Mouse (Mus musculus) layer of hippocampus, postnatal 14 days (tissue): ENCODE measurements around the gene Rbm39. TPM values are rescaled to one million over a fixed set of nuclear protein-coding genes. Genes with fewer than 3 reads are reported as not detected.
A peak's percentile ranks its signal among the peaks of the same experiment; 100 is the strongest.
"Not testable (repeated sequence)": the region's sequence is repeated elsewhere in the genome, so short reads cannot be mapped to it uniquely, and the experiment has no call there.

Source experiments
- DNase-seq, 2 experiments: peaks; one replicate each; pipeline ENCODE4 v3.0.0; 2021 to 2022; ENCODE audit warnings: low spot score in 2 of 2, mixed read lengths in 1 of 2
- long read RNA-seq, 2 experiments: library from polyadenylated mRNA; stranded (forward); transcript quantifications; one replicate each; pipeline ENCODE4 v2.0.0; 2021
- total RNA-seq, 2 experiments: library from RNA; stranded (reverse); gene quantifications; 2 replicates each; pipeline ENCODE4 v1.2.3; 2021

Rbm39 gene
- 100 to 1,000 TPM; 293 to 339 TPM for total RNA-seq
- long read RNA-seq, experiment 1, transcript Rbm39-201 (17 exons, 2,711 nt), result minor isoform, 60 of 218 reads
- long read RNA-seq, experiment 1, transcript Rbm39-203 (17 exons, 2,810 nt), result major isoform, 80 of 218 reads
- long read RNA-seq, experiment 1, transcript Rbm39-225 (18 exons, 2,120 nt), result minor isoform, 6 of 218 reads
- long read RNA-seq, experiment 1, partial matches to known transcripts, result 12 of 218 reads
- long read RNA-seq, experiment 1, other reads (novel, unspliced or antisense), result 54 of 218 reads
- long read RNA-seq, experiment 2, transcript Rbm39-201 (17 exons, 2,711 nt), result minor isoform, 90 of 265 reads
- long read RNA-seq, experiment 2, transcript Rbm39-203 (17 exons, 2,810 nt), result major isoform, 101 of 265 reads
- long read RNA-seq, experiment 2, partial matches to known transcripts, result 17 of 265 reads
- long read RNA-seq, experiment 2, other reads (novel, unspliced or antisense), result 49 of 265 reads

- peak; percentile 100 for DNase-seq
Measured at GRCm38 (mm10) chr2:156180094-156180821, at the start of gene Rbm39. Rbm39 (minus strand) TSS chr2:156180238.

- no peak for DNase-seq
Measured at GRCm38 (mm10) chr2:156229171-156229570, 49.1 kb upstream of the Rbm39 start.

GRCm38 (mm10) chr2:156227689-156228088, 47.7 kb upstream of the Rbm39 start:
- no peak for DNase-seq

- DNase-seq, result no peak
Measured at GRCm38 (mm10) chr2:156224043-156224442, 44.0 kb upstream of the Rbm39 start.

GRCm38 (mm10) chr2:156222100-156222499, 42.1 kb upstream of the Rbm39 start:
- DNase-seq, result no peak

- DNase-seq, result no peak
Measured at GRCm38 (mm10) chr2:156217786-156218185, 37.7 kb upstream of the Rbm39 start.

GRCm38 (mm10) chr2:156203917-156204316, 23.9 kb upstream of the Rbm39 start:
- no peak for DNase-seq

GRCm38 (mm10) chr2:156202848-156203437, 22.9 kb upstream of the Rbm39 start:
- DNase-seq, result peak; percentile 45 to 76

GRCm38 (mm10) chr2:156201486-156201885, 21.4 kb upstream of the Rbm39 start:
- DNase-seq, result no peak

- no peak for DNase-seq
Measured at GRCm38 (mm10) chr2:156199944-156200343, 19.9 kb upstream of the Rbm39 start.

- no peak for DNase-seq
Measured at GRCm38 (mm10) chr2:156197129-156197911, 17.3 kb upstream of the Rbm39 start.

GRCm38 (mm10) chr2:156196302-156197128, 16.5 kb upstream of the Rbm39 start, which contains the start of gene Phf20:
Phf20 (plus strand) TSS chr2:156196466.
- peak; percentile 96 for DNase-seq

GRCm38 (mm10) chr2:156194571-156194970, 14.5 kb upstream of the Rbm39 start:
- DNase-seq, result no peak

- DNase-seq, result no peak
Measured at GRCm38 (mm10) chr2:156193066-156193862, 13.2 kb upstream of the Rbm39 start.

GRCm38 (mm10) chr2:156192068-156192467, 12.0 kb upstream of the Rbm39 start:
- DNase-seq, result no peak

GRCm38 (mm10) chr2:156191540-156191939, 11.5 kb upstream of the Rbm39 start:
- no peak for DNase-seq

- DNase-seq, result no peak
Measured at GRCm38 (mm10) chr2:156190004-156190896, 10.2 kb upstream of the Rbm39 start.

- not testable (repeated sequence) for DNase-seq
Measured at GRCm38 (mm10) chr2:156189241-156189640, 9.2 kb upstream of the Rbm39 start.
